Mouse (Mus musculus) left cerebral cortex, postnatal 25 days (tissue): ENCODE measurements around the gene Rdh16f2. TPM values are rescaled to one million over a fixed set of nuclear protein-coding genes. Genes with fewer than 3 reads are reported as not detected.
A peak's percentile ranks its signal among the peaks of the same experiment; 100 is the strongest.

Experiments used
- DNase-seq, 2 experiments: peaks; one replicate each; pipeline ENCODE4 v3.0.0; 2022; ENCODE audit warnings: low spot score in 2 of 2, mixed read lengths in 1 of 2
- intact Hi-C: fragments of 180-260 bp; cut with DNase I; formaldehyde crosslinking; loops from one replicate; pipeline ENCODE4 v1.15.1; 2025
- total RNA-seq, 2 experiments: library from RNA; stranded (reverse); gene quantifications; 2 replicates each; pipeline ENCODE4 v1.2.3; 2021

Gene Rdh16f2
- total RNA-seq, 2 experiments from 2014 or later = not detected

- intact Hi-C loops = no loop called here
- peak in 1 of 2 experiments; percentile 25 for DNase-seq
Measured at GRCm38 (mm10) chr10:127924597-127925378, 58.5 kb downstream of the Rdh16f2 start.

Other genes with a start within 250 kb of the Rdh16f2 start
- gene Lrp1, start 245.3 kb upstream of the Rdh16f2 start, total RNA-seq = 100 to 1,000 TPM; 277 to 285 TPM
- 10 to 100 TPM in 1 of 2 experiments, 1 to 10 TPM in 1; 8.8 to 10.2 TPM for gene Stat6, start 223.5 kb upstream of the Rdh16f2 start, total RNA-seq
- gene Nemp1, start 199.6 kb upstream of the Rdh16f2 start, total RNA-seq = 1 to 10 TPM; 3.6 to 3.9 TPM
- 10 to 100 TPM; 40.2 to 43.9 TPM for gene Nab2, start 197.9 kb upstream of the Rdh16f2 start, total RNA-seq
- gene Myo1a, start 161.3 kb upstream of the Rdh16f2 start, total RNA-seq = 1 to 10 TPM in 1 of 2 experiments, under 1 TPM in 1; 0.39 to 1.1 TPM
- 10 to 100 TPM; 18.3 to 18.5 TPM for gene Tac2, start 142.0 kb upstream of the Rdh16f2 start, total RNA-seq
- 1 to 10 TPM; 8.5 to 8.7 TPM for gene Zbtb39, start 126.9 kb upstream of the Rdh16f2 start, total RNA-seq
- 1 to 10 TPM; 1.5 to 1.9 TPM for gene Gpr182, start 114.7 kb upstream of the Rdh16f2 start, total RNA-seq
- under 1 TPM; 0.09 to 0.14 TPM for gene Rdh1, start 106.8 kb upstream of the Rdh16f2 start, total RNA-seq
- gene Rdh16f1, start 106.7 kb upstream of the Rdh16f2 start, total RNA-seq = not detected
- under 1 TPM; 0.53 to 0.55 TPM for gene Rdh9, start 90.1 kb upstream of the Rdh16f2 start, total RNA-seq
- under 1 TPM; 0.11 to 0.14 TPM for gene Rdh16, start 65.3 kb upstream of the Rdh16f2 start, total RNA-seq
- not detected for gene Rdh19, start 16.5 kb upstream of the Rdh16f2 start, total RNA-seq
- not detected for gene Rdh7, start 22.3 kb downstream of the Rdh16f2 start, total RNA-seq
- gene Sdr9c7, start 32.0 kb downstream of the Rdh16f2 start, total RNA-seq = not detected
- gene Hsd17b6, start 141.1 kb downstream of the Rdh16f2 start, total RNA-seq = not detected
- 1 to 10 TPM; 6.2 to 6.9 TPM for gene Prim1, start 148.7 kb downstream of the Rdh16f2 start, total RNA-seq
- gene Naca, start 169.1 kb downstream of the Rdh16f2 start, total RNA-seq = 100 to 1,000 TPM; 308 to 327 TPM
- 100 to 1,000 TPM; 127 to 132 TPM for gene Ptges3, start 192.5 kb downstream of the Rdh16f2 start, total RNA-seq
- gene Atp5b, start 216.8 kb downstream of the Rdh16f2 start, total RNA-seq = 1,000 to 10,000 TPM; 1,709 to 1,721 TPM
- gene Baz2a, start 225.1 kb downstream of the Rdh16f2 start, total RNA-seq = 10 to 100 TPM; 34.3 to 38.4 TPM